Mouse (Mus musculus) intestine, embryonic 14.5 days (tissue): ENCODE data around the gene Camk2g. TPM values are rescaled to one million over a fixed set of nuclear protein-coding genes. Genes with fewer than 3 reads are reported as not detected.
A peak's percentile ranks its signal among the peaks of the same experiment; 100 is the strongest.

Experiments used
- ATAC-seq: fragments of 200-750 bp; cut with Nextera tagmentation; replicated peaks from 2 replicates; pipeline ENCODE4 v1.8.0; 2017; ENCODE audit warnings: low read depth, moderate number of reproducible peaks, moderate TSS enrichment, moderate library complexity; ENCODE audit not compliant: low FRiP score, low TSS enrichment
- DNase-seq: peaks from one replicate; pipeline ENCODE4 v3.0.0-alpha.2; 2018; ENCODE audit warnings: low spot score
- H3K27ac ChIP-seq: fragments of 300-500 bp; sonication (generic); 2 replicates; pipeline ENCODE4 v1.5.1; 2014; ENCODE audit warnings: low read depth, mild to moderate bottlenecking, control low read depth
- H3K27me3 ChIP-seq: fragments of 300-500 bp; sonication (generic); replicated peaks from 2 replicates; pipeline ENCODE4 v1.6.1; 2014; ENCODE audit warnings: low read length, control low read depth; ENCODE audit not compliant: control insufficient read depth, insufficient read depth
- H3K36me3 ChIP-seq: fragments of 300-500 bp; sonication (generic); 2 replicates; pipeline ENCODE4 v1.6.1; 2014; ENCODE audit warnings: low read length, control low read depth; ENCODE audit not compliant: control insufficient read depth, insufficient read depth
- H3K4me1 ChIP-seq: fragments of 300-500 bp; sonication (generic); replicated peaks from 2 replicates; pipeline ENCODE4 v1.6.1; 2014; ENCODE audit warnings: low read length, control low read depth, mixed read lengths; ENCODE audit not compliant: control insufficient read depth, insufficient read depth
- H3K4me2 ChIP-seq: fragments of 300-500 bp; sonication (generic); 2 replicates; pipeline ENCODE4 v1.6.1; 2014; ENCODE audit warnings: low read length
- H3K4me3 ChIP-seq: fragments of 300-500 bp; sonication (generic); 2 replicates; pipeline ENCODE4 v1.5.1; 2014; ENCODE audit warnings: low read depth, low read length, control low read depth, mixed read lengths
- H3K9ac ChIP-seq: fragments of 300-500 bp; sonication (generic); 2 replicates; pipeline ENCODE4 v1.6.1; 2014; ENCODE audit warnings: mild to moderate bottlenecking, low read length
- H3K9me3 ChIP-seq: fragments of 300-500 bp; sonication (generic); 2 replicates; pipeline ENCODE4 v1.6.1; 2016; ENCODE audit warnings: low read length, control low read depth; ENCODE audit not compliant: control insufficient read depth
- whole genome bisulfite sequencing: fragments of 180-500 bp; shearing (Covaris S2); extraction: QIAGEN DNeasy Blood & Tissue Kit; methylation state at CpG from one replicate; pipeline ENCODE4 v1.1.7; 2014; 5-methylcytosine and 5-hydroxymethylcytosine counted together
- polyA plus RNA-seq: library from polyadenylated mRNA; unstranded; fragments of >200 nt; fragmentation: Nextera tagmentation; extraction: Ambion mirVana; gene quantifications from 2 replicates; pipeline ENCODE4 v1.2.1, GENCODE M21; 2014

Camk2g gene
- polyA plus RNA-seq, 1 experiment from 2014 or later: 47.6 TPM

DNA sequence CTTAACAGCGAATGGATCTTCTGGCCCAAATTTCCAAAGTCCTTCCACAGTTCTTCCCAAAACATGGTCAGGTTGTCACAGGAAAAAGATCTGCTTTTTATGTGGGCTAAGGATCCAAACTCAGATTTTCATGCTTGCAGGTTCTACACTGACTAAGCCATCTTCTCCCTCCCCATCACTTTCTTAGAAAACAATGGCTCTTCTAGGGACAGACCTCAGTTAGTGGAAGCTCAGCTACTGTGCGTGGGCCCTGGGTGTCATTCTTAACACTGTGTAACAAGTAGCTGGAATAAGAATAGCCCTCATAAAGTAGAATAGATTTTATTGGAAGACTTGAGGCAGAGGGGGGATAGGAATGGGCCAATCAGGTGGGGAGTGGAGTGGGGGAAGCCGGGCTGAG lies 21.6 kb upstream of the Camk2g start:
- Histone ChIP-seq H3K4me1 (no peaks in the 10 kb centered on the region), H3K4me2 (no peak overlapping the region), H3K4me3 (no peak overlapping the region), H3K9me3 (0 out of 2 replicates have a peak, but pooled peaks cover 4% of the 10 kb centered on the region), H3K36me3 (no peaks in the 10 kb centered on the region), H3K9ac (no peak overlapping the region), H3K27me3 (no peaks in the 10 kb centered on the region), H3K27ac (no peak overlapping the region)
- no peak for ATAC-seq
- no peak for DNase-seq
- WGBS: 86% methylated on average over 3 of the region's 3 CpGs

DNA sequence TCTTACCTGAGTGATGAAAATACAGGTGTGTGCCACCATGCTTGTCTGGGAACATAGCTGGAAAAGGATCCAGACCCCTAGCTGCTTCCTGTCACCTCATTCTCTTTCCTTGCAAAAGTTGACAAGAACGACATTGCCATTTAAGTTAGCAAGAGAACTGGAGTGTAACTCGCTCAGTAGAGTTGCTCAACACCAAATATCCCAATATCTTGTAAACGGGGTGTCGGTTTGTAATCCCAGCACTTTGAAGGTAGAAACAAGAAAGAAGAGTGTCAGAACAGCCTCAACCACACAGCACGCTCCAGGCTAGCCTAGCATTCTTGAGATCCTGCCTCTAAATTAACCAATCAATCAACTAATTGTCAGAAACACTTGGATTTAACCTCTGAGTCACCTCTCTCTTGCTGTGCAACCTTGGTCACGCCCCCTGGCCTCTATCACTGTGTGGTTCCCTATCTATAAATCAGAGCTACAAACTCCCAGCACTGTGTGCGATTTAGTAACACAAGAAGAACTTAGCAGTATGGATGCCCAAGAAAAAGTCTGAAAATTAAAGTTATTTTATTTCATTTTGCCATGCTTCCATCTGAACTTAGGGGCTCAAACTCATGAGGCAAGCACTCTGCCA lies 18.0 kb upstream of the Camk2g start:
- H3K9me3 ChIP-seq: 0 out of 2 replicates have a peak, but pooled peaks cover under 1% of the 10 kb centered on the region
- ATAC-seq: no peak
- H3K4me1 ChIP-seq: no peaks in the 10 kb centered on the region
- no peak overlapping the region for H3K4me2 ChIP-seq
- H3K36me3 ChIP-seq: no peaks in the 10 kb centered on the region
- no peaks in the 10 kb centered on the region for H3K27me3 ChIP-seq
- H3K4me3 ChIP-seq: no peak overlapping the region
- H3K9ac ChIP-seq: no peak overlapping the region
- WGBS: 58% methylated on average over 7 of the region's 7 CpGs
- no peak for DNase-seq
- H3K27ac ChIP-seq: no peak overlapping the region

DNA sequence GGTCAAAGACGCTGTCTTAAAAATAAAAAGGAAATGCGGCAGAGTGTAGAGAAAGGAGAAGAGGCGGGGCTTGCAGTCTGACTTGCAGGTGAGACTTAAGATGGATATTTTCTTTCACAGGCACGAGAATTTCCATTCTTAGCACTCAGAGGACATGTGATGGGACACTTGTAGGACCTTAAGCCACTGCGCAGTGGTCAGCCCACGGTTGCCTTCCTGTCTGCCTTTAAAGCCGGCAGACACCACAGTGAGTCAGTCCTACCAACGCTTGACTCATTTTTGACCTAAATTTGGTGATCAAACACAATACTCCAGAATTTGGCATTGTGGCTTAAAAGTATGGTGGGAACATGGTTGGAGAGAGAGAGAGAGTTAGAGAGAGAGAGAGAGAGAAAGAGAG lies 17.3 kb upstream of the Camk2g start:
- Histone ChIP-seq H3K4me1 (no peaks in the 10 kb centered on the region), H3K9ac (no peak overlapping the region), H3K4me3 (no peak overlapping the region), H3K27me3 (no peaks in the 10 kb centered on the region), H3K9me3 (no peaks in the 10 kb centered on the region), H3K27ac (no peak overlapping the region), H3K36me3 (no peaks in the 10 kb centered on the region), H3K4me2 (no peak overlapping the region)
- no peak for DNase-seq
- WGBS: 89% methylated on average over 8 of the region's 8 CpGs
- ATAC-seq: no peak

DNA sequence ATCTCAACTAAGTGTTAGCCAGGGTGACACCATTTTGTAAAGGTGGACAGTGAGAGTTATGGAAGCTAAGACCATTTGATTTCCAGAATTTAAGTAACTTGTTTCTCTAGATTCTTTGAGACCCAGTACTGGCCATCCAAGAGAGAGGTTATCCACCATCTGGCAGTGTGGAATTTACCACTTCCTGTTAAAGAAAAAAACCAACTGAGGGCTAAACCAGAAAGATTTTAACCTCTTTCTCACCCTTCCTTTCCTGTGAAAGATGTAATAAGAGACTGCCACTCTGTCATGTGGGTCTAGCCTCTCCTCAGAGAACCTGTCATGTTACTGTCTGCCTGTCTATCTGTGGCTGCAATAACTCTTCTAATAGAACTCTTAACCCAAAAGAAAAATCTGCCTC lies 15.9 kb upstream of the Camk2g start:
- H3K4me3 ChIP-seq: no peak overlapping the region
- no peaks in the 10 kb centered on the region for H3K9me3 ChIP-seq
- no peak overlapping the region for H3K27ac ChIP-seq
- DNase-seq: no peak
- no peaks in the 10 kb centered on the region for H3K36me3 ChIP-seq
- H3K4me2 ChIP-seq: no peak overlapping the region
- ATAC-seq: no peak
- H3K9ac ChIP-seq: no peak overlapping the region
- H3K27me3 ChIP-seq: no peaks in the 10 kb centered on the region
- H3K4me1 ChIP-seq: 0 out of 2 replicates have a peak, but pooled peaks cover 3% of the 10 kb centered on the region

DNA sequence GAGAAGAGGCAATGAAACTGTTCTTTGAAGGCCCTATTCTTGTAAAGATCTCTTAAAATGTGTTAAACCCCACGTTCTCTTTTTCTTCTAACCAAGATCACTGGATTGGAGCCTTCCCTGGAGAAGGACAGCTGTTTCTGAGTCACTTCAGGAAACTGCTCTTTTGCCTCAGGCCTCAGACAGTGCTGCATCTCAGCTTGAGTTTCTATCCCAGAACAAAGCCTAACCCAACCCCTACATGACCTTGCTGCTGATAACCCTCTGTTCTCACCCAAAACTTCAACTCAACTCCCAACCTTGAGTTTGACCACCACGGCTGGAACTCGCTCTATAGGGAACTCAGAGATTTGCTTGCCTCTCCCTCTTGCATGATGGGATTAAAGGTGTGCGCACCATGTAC lies 15.5 kb upstream of the Camk2g start:
- ATAC-seq: no peak
- Histone ChIP-seq H3K4me1 (0 out of 2 replicates have a peak, but pooled peaks cover 3% of the 10 kb centered on the region), H3K9me3 (no peaks in the 10 kb centered on the region), H3K27ac (no peak overlapping the region), H3K4me3 (no peak overlapping the region), H3K9ac (no peak overlapping the region), H3K27me3 (no peaks in the 10 kb centered on the region), H3K4me2 (no peak overlapping the region), H3K36me3 (no peaks in the 10 kb centered on the region)
- DNase-seq: no peak
- WGBS: 89% methylated on average over 4 of the region's 4 CpGs

DNA sequence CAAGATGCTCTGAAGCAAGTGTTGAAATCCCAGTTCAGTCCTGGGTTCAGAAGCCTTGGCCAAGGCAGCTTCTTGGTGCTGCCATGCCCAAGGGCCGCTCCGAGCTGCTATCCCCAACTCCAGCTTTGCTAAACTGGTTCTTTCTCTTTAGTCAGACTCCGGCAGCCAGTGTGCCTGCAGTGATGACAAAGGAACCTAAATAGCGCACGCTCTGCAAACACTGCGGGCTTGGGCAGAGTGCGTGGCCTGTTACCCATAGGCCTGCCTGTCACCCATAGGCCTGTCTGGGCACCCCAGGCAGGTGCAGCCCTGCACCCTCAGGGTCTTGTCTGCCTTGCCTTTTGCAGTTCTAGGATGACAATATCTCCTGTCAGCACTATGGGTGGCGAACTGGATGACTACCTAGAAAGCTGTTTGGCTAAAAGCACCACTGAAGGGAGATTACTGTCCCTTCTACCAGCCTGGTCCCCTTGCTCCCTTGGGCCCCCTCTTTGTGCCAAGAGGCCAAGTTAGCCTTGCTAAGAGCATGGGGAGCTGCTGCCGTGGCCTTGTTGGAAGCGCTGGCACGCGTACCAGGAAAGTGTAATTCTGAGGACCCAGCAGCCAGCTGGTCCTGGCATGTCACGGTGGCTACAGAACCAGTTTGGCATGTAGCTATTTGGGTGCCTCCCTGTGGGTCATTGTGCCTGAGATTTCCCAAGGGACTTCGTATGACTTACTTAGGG lies 12.4 kb upstream of the Camk2g start:
- Histone ChIP-seq H3K4me1 (0 out of 2 replicates have a peak, but pooled peaks cover 3% of the 10 kb centered on the region), H3K9ac (no peak overlapping the region), H3K4me3 (no peak overlapping the region), H3K4me2 (no peak overlapping the region), H3K36me3 (no peaks in the 10 kb centered on the region), H3K9me3 (no peaks in the 10 kb centered on the region), H3K27me3 (no peaks in the 10 kb centered on the region), H3K27ac (no peak overlapping the region)
- ATAC-seq (no peak), DNase-seq (no peak)
- WGBS: 89% methylated on average over 14 of the region's 14 CpGs

DNA sequence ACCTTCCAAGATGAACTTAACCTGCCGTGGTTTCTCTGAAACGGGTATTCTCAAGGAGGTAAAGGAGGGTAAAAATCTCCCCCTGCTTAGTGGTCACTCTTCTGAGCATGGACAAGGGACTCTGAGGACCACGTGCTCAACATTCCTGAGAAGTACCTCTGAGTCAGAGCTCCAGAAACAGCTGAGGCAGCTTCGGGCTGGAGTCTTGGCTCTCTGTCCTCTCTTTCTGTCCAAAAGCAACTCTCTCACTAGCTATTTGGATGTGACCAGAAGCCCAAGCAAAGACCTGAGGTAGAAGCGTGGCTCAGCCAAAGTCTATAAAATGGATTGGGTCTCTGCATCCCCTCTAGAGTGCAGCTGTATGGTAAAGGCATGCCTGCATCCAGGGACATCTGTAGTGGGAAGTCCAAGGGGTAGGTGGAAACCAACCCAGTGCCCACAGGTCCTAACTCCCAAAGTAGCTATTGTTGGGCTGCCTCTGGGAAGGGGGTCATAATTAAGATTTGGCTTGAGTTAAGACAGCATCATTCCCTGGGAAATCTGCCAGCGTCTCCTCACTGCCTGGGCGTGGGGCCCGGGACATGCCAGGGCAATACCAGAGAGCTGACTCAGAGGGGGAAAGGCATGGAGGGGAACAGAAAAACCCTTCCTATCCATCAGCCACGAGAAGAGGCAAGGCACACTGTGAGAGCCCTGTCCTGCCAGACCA lies 11.2 kb upstream of the Camk2g start:
- 0 out of 2 replicates have a peak, but pooled peaks cover 3% of the 10 kb centered on the region for H3K4me1 ChIP-seq
- WGBS: 68% methylated on average over 9 of the region's 9 CpGs
- no peak overlapping the region for H3K9ac ChIP-seq
- 0 out of 2 replicates have a peak, but pooled peaks have one; percentile 43 for ATAC-seq
- H3K4me3 ChIP-seq: no peak overlapping the region
- H3K27ac ChIP-seq: no peak overlapping the region
- H3K4me2 ChIP-seq: no peak overlapping the region
- no peaks in the 10 kb centered on the region for H3K27me3 ChIP-seq
- DNase-seq: no peak
- no peaks in the 10 kb centered on the region for H3K9me3 ChIP-seq
- H3K36me3 ChIP-seq: no peaks in the 10 kb centered on the region

DNA sequence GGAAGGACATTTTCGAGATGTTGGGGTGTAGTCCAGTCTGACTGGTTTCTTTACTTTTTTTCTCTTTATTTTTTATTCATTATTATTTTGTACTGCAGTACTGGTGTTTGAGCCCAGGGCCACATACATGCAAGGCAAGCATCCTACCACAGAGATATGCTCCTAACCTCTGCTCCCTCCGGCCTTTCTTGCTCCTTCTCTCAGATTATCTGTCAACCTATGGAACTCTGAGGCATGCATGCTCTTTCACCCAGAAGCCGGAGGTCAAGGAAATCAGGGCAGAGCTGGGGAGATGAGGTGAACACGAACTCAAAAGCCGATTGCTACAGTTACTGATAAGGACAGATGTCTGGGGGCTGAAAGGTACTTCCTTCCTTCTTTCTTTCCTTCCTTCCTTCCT lies 10.6 kb upstream of the Camk2g start:
- Histone ChIP-seq H3K27ac (no peak overlapping the region), H3K9ac (no peak overlapping the region), H3K27me3 (no peaks in the 10 kb centered on the region), H3K9me3 (no peaks in the 10 kb centered on the region), H3K4me2 (no peak overlapping the region), H3K4me3 (no peak overlapping the region), H3K4me1 (0 out of 2 replicates have a peak, but pooled peaks cover 3% of the 10 kb centered on the region), H3K36me3 (no peaks in the 10 kb centered on the region)
- no peak for DNase-seq
- 64% methylated on average over 5 of the region's 5 CpGs for WGBS
- ATAC-seq: no peak
